Comparison of ENCODE assay signal across 14 mouse cellular contexts in the genomic region with DNA sequence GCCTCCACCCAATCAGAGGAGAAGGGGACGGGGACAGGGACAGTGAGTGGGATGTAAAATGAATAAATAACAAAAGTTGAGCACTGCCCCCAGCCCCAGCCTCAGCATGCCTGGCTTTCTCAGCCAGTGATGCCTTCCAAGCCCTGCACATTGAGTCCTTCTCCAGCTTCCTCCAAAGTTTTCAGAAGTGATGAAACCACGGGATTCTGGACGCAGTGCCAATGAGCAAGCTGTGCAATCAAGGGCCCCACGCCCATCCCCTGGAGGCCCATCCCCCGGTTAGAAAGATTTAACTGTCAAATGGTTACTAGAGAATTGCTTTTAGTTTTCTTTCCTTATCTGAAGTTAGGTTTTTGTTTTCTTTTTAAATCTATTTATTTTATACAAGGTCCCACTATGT. TPM values are rescaled to one million over a fixed set of nuclear protein-coding genes. Genes with fewer than 3 reads are reported as not detected.
DNase-seq lines count a peak whose midpoint lies in the region; ATAC-seq lines count a peak whose summit lies in the region.
"Had no signal": no experiment of that assay in that cellular context is flagged by ENCODE, and none has a peak within 500 bp of the region (broad histone marks: within the 10 kb centered on the region; RNA-seq: fewer than 3 reads in every experiment).

No protein-coding gene starts in this region.

- no peak overlapping the region for H3K4me2 ChIP-seq in midbrain, embryonic 11.5 days
- H3K4me2 ChIP-seq: forebrain, embryonic 13.5 days; hindbrain, embryonic 15.5 days; liver, embryonic 12.5 days; neural tube, embryonic 15.5 days had no signal

- WGBS in midbrain, embryonic 11.5 days, result 77% methylated on average over 5 of the region's 5 CpGs

- no peak for ATAC-seq in activated CD4-positive, CD25-positive, alpha-beta regulatory T cell, adult 4 months
- no peak for ATAC-seq in midbrain, embryonic 11.5 days (ENCODE audit: low FRiP score)
- ATAC-seq: forebrain, embryonic 13.5 days; liver, embryonic 12.5 days had no signal

- DNase-seq in adrenal gland, adult 8-10 months, result peak; percentile 15
- no peak for DNase-seq in adrenal gland, postnatal 25 days
- peak; percentile 24 for DNase-seq in ovary, postnatal 36 days (ENCODE audit: low spot score)
- no peak for DNase-seq in ovary, adult 18-20 months (ENCODE audit: low spot score)
- DNase-seq in heart, adult 8-10 months (ENCODE audit: low spot score), result peak; percentile 55
- no peak for DNase-seq in kidney, adult 9 months
- no peak for DNase-seq in midbrain, embryonic 11.5 days (ENCODE audit: low spot score, missing footprints)
- DNase-seq: cerebellum, postnatal 25 days had no signal

- no peaks in the 10 kb centered on the region for H3K36me3 ChIP-seq in midbrain, embryonic 11.5 days (ENCODE audit: control insufficient read depth, insufficient read depth, low read length)
- H3K36me3 ChIP-seq: hindbrain, embryonic 15.5 days; neural tube, embryonic 15.5 days had no signal

- peaks cover 5% of the 10 kb centered on the region for H3K4me1 ChIP-seq in midbrain, embryonic 11.5 days (ENCODE audit: control insufficient read depth, insufficient read depth, low read length)

- no peak overlapping the region for H3K9ac ChIP-seq in midbrain, embryonic 11.5 days (ENCODE audit: low read length)
- H3K9ac ChIP-seq: forebrain, embryonic 13.5 days; hindbrain, embryonic 15.5 days; liver, embryonic 12.5 days; neural tube, embryonic 15.5 days had no signal

- no peak overlapping the region for H3K27ac ChIP-seq in midbrain, embryonic 11.5 days (ENCODE audit: low read depth, low read length)
- H3K27ac ChIP-seq: forebrain, embryonic 13.5 days; hindbrain, embryonic 15.5 days; layer of hippocampus, adult 2 months; liver, embryonic 12.5 days; neural tube, embryonic 15.5 days had no signal

- H3K9me3 ChIP-seq in midbrain, embryonic 11.5 days (ENCODE audit: control insufficient read depth, low read length), result no peaks in the 10 kb centered on the region
- H3K9me3 ChIP-seq: forebrain, embryonic 13.5 days; hindbrain, embryonic 15.5 days; liver, embryonic 12.5 days; neural tube, embryonic 15.5 days had no signal

- H3K4me3 ChIP-seq in midbrain, embryonic 11.5 days (ENCODE audit: low read depth, low read length), result no peak overlapping the region
- H3K4me3 ChIP-seq: forebrain, embryonic 13.5 days; hindbrain, embryonic 15.5 days; layer of hippocampus, adult 2 months; liver, embryonic 12.5 days; neural tube, embryonic 15.5 days had no signal

- no peaks in the 10 kb centered on the region for H3K27me3 ChIP-seq in midbrain, embryonic 11.5 days (ENCODE audit: control insufficient read depth, insufficient read depth, low read length)
- H3K27me3 ChIP-seq: forebrain, embryonic 13.5 days; liver, embryonic 12.5 days; neural tube, embryonic 15.5 days had no signal

RNA-seq across cellular contexts. Expression of a gene that starts 2.1 kb away (rescaled TPM):
- 100 to 1,000 TPM in 2 of 4 experiments, 10 to 100 TPM in 2; 86.5 to 106 (median 95.5) TPM for total RNA-seq in adrenal gland, adult 8-10 months (2022)
- total RNA-seq in adrenal gland, postnatal 25 days (2021), result 89.3 and 92.2 TPM in 2 replicates
- 10 to 100 TPM; 66.5 to 73.6 (median 70.5) TPM for total RNA-seq in heart, adult 8-10 months (2022)
- 10 to 100 TPM; 76.4 to 79.2 TPM for polyA plus RNA-seq in activated CD4-positive, CD25-positive, alpha-beta regulatory T cell, adult 4 months (2017; shearing (Covaris generic))
- 112 and 115 TPM in 2 replicates for polyA plus RNA-seq in midbrain, embryonic 11.5 days (2014; fragmentation: Nextera tagmentation; extraction: Ambion mirVana)

RNA-seq across cellular contexts. Expression of a gene that starts 9.1 kb away (rescaled TPM):
- total RNA-seq in adrenal gland, adult 8-10 months (2022), result 10 to 100 TPM; 10.8 to 13.9 (median 12.1) TPM
- total RNA-seq in adrenal gland, postnatal 25 days (2021), result 10.8 and 12.0 TPM in 2 replicates
- total RNA-seq in heart, adult 8-10 months (2022), result 1 to 10 TPM; 3.6 to 4.4 (median 4.1) TPM
- 10 to 100 TPM; 21.4 to 21.7 TPM for polyA plus RNA-seq in activated CD4-positive, CD25-positive, alpha-beta regulatory T cell, adult 4 months (2017; shearing (Covaris generic))
- polyA plus RNA-seq in midbrain, embryonic 11.5 days (2014; fragmentation: Nextera tagmentation; extraction: Ambion mirVana), result 54.4 and 55.0 TPM in 2 replicates

Comparison
In these comparisons a context has a peak if more than half of its experiments do, and no peak if none do; other contexts are left out.
1. DNase-seq: peak in adrenal gland, adult 8-10 months (single experiment), ovary, postnatal 36 days (single experiment) and heart, adult 8-10 months (single experiment); none in adrenal gland, postnatal 25 days (single experiment), ovary, adult 18-20 months (single experiment), kidney, adult 9 months (single experiment) and midbrain, embryonic 11.5 days (single experiment).